Mouse (Mus musculus) induced T-regulatory cell, adult 2 months (primary cell): ENCODE measurements around the gene Camk2g.

Experiments used
- DNase-seq: peaks from one replicate; pipeline ENCODE4 v3.0.0-alpha.2; 2012; ENCODE audit warnings: low read depth

Gene Camk2g

DNA sequence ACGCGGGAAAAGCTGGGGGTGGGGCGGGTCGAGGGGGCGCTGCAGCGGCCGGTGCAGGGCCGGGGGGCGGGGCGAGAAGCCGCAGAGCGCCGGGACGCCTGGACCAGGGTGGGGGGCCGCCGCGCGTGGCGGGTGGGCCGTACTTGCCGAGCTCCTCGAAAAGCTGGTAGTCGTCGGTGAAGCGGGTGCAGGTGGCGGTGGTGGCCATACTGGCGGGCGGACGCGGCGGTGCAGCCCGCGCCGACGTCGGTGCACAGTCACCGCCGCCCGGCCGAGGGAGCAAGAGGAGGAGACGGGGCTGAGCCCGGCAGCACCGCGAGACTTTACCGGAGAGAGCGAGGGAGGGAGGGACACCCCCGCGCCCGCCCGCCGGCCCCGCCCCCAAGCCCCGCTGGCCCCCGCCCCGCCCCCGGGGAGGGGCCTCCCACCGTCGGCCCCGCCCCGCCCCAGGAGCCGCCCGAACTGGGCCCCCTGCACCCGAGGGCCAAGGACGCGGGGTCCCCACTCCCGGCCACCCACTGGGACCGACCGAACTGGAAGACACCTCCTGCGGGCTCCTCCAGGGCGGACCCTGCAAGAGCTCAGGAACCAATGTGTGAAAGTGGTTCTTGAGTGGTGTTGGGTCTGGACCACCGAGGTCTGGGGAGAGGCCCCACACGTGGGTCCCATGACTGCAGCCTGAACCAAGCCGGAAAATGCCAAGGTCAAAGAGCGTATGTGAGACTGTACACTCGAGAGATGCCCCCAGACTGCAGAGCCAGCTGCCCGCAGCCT, at the start of gene Camk2g:
Gene Camk2g (minus strand): TSS at position 331 of the 774 bp plus-strand sequence.
- peak; percentile 90 for DNase-seq

DNA sequence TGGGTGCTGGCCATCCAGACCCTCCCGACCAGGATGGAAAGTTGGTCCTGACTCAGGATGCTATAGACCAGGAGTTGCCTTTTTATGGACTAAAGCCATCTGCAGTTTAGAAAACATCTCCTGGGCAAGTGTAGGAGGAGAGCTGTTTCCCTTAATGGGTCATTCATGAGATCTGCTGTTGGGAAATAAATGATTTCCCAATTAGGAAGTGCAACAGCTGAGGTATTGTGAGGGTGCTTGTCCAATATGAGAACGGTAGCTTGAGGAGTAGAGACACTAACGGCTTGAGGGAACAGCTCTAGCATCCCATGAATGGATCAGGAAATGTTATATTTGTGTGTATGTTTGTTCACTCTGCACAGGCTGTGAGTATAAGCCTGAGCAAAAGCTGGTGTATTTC, 48.7 kb upstream of the Camk2g start:
- DNase-seq = no peak

DNA sequence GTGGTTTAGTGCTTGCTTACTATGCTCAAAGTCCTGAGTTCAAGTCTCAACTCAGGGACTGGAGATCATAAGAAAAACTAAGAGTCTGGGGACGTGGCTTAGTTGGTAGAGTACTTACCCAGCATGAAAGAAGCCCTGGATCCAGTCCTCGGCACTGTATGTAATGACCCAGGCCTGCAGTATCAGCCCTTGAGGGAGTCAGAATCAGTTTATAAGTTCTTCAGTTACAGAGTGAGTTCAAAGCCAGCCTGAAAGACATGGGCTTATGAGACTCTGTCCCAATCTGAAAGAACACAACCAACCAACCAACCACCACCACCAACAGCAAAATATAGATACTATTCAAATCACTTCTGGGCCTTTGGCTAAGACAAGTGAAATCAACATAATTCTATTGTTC, 47.6 kb upstream of the Camk2g start:
- DNase-seq = no peak

DNA sequence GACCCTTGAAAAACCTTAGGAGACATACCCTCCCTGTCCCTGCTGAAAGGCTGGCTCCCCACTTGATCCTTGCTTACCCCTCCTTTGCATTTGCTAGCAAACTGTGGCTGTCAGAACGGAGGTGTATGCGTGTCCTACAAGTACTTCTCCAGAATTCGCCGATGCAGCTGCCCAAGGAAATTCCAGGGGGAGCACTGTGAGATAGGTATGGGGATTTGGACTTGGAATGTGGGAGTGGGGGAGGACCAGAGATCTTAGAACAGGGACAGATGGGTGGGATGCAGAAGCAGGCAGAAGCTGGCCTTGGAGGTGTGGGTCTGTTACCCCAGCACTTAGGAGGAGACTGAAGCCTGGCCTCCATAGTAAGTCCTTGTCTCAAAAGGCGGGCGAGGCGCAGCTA, 43.8 kb upstream of the Camk2g start:
- no peak for DNase-seq

DNA sequence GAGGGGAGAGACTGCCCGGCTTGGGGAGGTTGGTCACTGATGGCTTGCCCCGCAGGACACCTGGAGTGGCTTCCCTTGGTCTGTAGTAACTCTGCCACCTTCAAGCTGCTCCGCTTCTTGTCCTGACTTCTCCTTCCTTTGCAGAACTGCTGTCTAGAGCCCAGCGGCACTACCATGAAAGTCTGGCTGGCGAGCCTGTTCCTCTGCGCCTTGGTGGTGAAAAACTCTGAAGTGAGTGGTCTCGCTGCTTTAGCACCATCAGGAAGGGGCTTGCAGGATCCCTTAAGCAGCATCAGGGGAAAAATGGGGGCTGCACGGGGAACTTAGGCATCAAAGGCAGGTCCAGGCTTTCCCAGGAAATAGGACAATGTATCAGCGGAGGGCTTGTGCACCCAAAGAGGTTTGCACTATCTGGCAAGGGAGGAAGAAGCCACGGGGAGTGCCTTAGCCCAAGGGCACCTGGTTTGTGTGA, 43.1 kb upstream of the Camk2g start:
- peak; percentile 21 for DNase-seq

DNA sequence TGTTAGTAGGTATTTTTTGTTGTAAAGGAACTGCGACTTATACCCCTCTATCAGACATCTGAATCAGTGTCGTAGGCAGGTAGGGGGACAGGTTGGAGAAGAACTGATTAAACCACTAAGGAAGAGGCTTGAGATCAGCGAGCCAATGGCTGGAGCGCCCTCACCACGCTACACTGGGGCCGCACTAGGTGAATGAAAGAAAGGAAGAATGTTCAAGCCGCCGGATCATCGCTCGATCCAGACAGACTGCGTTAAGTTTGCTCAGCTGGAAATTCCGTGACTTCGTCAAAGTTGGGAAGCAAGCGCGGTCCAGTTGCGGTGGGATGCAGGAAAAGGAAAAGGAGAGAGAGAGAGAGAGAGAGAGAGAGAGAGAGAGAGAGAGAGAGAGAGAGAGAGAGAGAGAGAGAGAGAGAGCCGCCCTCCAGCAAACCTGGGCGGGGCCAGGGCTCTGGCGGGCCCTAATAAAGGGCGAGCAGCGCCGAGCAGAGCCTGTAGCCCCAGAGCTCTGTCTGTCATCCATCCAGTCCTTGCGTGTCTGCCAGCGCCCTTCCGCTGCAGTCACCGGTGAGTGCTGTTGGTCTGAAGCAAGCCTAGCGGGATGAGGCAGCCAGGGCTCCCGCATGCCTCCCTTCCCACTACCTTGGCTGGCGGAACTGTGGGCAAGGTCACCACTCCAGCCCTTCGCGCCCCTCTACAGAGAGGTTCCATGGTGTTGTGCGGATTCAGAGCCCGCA, 42.5 kb upstream of the Camk2g start, which contains the start of gene Plau:
Gene Plau (plus strand): TSS at position 490 of the 734 bp plus-strand sequence.
- DNase-seq = peak; percentile 74

DNA sequence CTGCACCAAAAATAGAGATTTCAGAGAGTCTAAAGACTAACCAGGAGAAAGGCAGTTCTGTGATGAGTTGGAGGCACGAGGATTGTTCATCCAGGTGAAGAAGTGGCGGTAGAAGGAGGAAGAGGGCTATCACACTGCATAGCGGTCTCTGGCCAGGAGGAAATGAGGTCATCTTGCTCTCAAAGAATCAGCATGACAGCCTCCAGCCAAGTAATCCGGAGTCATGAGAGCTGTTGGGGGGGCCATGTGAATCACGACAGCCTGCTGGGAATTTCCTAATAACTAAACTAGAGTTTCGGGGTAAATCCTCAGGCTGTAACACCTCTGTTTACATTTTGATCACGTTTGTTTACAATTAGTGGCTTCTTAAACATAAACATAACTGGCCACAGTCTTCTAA, 40.2 kb upstream of the Camk2g start:
- no peak for DNase-seq

DNA sequence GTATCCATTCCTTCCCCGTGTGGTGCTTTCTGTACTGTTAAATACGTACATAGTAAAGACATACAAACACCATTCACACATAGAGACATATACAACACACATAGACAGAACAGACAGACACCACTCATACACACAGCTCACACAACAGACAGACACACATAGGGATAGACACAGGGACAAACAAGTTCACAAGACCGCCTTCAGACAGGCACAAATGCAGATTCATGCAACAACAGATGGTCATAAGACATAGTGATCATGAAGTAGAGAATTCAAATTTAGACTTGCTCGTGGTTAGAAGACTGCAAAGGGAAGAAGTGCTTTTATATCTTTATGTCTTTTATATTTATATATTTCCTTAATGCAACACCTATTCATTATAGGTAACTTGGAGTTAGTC, 39.6 kb upstream of the Camk2g start:
- DNase-seq = no peak

DNA sequence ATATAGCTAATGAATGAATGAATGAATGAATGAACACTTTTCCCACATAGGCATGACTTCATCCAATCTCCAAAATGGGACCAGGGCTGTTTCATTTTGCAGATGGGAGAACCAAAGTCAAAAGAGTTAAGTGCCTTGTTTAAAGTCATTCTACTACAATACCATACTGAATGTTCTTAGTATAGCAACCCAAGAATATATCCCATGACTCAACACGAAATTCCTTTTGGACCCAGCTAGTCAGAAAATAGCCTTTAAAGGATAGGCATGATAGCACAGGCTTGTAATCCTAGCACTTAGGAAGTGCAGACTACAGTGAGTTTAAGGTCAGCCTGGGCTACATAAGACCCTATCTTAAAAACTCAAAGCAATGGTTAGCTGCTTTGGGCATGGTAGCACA, 38.0 kb upstream of the Camk2g start:
- no peak for DNase-seq

DNA sequence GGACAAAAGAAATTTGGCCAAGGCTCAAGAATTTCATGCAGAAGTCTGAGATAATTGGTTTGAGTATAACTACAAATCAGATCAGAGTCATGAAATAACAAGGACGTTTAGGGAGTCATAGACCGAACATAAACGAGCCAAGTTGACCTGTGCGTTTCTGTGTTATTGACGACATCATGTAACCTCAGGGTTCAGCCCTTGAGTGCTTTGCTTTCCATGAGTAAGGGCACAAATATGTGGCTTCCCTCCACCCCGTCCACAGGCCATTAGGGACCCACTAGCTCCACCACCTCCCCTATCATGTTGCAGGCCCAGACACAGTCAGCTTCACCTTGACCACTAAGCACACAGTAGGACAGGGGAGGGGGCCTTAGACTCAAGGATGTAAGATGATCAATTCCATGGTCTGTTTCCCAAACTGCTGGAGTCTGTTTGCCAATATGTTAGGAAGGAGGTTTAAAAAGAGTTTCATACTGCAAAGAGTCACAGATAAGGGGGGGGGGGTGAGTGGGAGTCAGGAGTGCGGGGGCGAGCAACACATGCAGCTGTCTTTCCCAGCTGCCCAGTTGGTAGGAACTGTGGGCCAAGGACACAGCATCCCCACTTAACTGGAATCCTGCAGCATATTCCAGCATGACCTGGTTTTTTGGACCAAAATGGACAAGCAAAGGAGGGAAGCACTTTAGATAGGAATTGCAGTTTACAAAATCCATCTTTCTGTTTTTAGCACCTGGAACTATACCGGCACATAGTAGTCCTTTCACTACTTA, 37.4 kb upstream of the Camk2g start:
- DNase-seq = no peak

DNA sequence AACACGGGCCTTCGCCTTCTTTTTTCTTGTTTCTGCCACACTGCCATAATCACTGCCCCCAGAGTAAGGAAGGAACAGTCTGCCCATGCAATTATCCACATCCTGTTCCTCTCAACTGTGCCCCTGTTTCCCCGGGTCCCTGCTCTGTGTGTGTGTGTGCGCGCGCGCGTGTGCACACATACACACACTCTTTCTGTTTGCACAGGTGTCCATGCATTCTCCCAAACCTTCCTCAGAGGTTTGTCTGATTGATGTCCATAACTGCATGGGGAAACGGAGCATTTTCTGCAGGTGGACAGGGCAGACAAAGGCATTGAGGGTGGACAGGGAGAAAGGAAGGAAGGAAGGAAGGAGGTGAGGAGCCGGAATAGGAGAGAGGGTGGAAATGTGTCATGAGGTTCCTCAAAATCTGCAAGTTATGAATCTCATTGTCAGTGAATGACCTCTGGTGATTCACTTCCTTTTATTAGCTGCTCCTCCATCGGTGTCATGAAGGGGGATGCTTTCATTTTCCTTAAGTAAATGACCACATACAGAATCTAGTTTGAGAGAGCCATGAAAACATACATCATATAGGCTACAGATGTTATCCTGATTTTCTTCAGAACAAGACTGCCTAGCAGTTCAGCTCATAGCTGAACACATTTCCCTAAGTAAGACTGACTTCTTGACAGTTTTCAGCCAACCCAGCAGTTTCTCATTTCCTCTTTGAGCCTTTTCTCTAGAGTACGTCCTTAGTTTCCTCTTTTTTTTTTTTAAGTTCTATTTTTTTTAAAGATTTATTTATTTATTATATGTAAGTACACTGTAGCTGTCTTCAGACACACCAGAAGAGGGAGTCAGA, 35.9 kb upstream of the Camk2g start:
- DNase-seq = no peak

DNA sequence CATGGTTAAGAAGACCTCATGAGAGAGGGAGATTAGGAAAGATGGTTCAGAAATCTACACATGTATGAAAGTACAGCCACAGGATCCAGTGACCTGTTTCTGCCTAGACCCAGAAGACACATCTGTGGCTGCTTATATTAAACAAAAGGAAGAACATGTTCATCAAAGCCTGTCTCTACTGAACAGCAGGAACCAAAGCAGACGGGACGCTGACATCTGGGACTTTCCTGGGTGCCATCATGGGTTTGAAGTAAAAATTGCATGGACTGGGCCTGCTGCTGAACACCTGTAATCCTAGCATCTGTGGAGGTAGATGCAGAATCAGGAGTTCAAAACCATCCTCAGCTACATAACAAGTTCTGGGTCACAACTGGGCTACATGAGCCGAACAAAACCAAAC, 34.6 kb upstream of the Camk2g start:
- no peak for DNase-seq

DNA sequence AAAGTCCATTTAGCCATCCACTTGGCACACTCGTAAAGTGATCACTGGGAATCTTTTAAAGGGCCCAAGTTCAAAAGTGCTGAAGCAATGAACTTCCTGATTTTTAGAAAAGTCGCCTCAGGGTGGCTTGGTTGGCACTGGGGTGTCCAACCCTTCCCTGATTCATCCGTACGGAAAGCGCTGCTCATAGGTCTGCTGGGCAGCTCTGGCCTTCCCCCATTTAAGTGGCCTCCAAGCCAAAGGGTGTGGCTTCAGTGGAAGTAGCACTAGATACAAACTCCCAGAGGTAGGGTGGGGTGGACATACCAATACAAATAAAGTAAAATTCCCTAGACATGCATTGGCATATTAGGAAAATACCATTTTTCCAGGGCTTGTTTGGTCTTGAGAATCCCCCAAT, 33.6 kb upstream of the Camk2g start:
- no peak for DNase-seq

DNA sequence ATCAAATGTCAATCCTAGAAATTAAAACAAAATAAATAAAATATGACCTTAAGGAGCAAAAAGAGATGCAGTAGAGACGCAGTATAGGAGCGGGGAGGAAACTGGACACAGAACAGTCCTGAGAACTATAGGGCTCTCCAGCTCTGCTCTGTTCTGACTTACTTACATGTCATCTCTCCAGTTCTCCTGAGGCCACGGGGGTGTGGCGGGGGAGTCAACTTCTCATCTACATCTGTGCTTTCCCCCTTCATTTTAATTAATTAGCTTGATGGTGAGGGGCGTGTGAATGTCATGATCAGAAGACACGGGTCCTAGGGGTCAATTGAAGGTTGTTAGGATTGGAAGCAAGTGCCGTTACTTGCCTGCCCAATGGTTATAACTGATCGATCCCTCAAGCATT, 33.2 kb upstream of the Camk2g start:
- DNase-seq = no peak

DNA sequence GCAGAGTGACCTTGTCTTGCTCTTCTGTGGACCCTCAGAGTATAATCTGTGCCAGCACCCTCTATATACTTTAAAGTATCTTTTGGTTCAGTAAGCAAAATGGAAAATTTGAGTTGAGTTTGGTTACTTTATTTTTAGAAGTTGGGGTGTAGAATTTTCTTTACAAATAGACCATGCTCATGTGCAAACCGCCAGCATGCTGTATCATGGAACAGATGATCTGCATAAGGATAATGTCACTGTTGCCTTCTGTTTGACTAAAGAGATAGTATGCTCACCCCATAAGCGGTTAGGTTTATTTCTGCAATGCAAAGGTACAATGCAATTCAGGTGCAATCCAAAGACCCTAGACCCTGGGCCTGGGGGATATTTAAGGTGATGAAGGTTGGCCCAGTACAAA, 31.6 kb upstream of the Camk2g start:
- no peak for DNase-seq

DNA sequence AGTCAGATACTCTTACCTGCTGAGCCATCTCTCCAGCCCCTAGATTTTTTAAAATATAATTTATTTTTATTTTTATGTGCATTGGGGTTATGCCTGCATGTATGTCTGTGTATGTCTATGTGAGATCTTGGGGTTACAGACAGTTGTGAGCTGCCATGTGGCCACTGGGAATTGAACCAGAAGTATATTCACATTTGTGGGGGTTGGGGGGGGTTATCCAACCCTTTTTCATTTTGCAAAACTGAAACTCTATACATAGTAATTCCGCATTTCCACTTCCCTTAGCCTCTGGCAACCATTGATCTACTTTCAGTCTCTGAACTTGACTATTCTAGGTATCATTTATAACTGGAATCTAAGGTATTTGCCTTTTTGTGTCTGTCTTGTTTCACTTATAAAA, 30.6 kb upstream of the Camk2g start:
- no peak for DNase-seq

DNA sequence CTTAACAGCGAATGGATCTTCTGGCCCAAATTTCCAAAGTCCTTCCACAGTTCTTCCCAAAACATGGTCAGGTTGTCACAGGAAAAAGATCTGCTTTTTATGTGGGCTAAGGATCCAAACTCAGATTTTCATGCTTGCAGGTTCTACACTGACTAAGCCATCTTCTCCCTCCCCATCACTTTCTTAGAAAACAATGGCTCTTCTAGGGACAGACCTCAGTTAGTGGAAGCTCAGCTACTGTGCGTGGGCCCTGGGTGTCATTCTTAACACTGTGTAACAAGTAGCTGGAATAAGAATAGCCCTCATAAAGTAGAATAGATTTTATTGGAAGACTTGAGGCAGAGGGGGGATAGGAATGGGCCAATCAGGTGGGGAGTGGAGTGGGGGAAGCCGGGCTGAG, 21.6 kb upstream of the Camk2g start:
- no peak for DNase-seq

DNA sequence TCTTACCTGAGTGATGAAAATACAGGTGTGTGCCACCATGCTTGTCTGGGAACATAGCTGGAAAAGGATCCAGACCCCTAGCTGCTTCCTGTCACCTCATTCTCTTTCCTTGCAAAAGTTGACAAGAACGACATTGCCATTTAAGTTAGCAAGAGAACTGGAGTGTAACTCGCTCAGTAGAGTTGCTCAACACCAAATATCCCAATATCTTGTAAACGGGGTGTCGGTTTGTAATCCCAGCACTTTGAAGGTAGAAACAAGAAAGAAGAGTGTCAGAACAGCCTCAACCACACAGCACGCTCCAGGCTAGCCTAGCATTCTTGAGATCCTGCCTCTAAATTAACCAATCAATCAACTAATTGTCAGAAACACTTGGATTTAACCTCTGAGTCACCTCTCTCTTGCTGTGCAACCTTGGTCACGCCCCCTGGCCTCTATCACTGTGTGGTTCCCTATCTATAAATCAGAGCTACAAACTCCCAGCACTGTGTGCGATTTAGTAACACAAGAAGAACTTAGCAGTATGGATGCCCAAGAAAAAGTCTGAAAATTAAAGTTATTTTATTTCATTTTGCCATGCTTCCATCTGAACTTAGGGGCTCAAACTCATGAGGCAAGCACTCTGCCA, 18.0 kb upstream of the Camk2g start:
- DNase-seq = no peak

DNA sequence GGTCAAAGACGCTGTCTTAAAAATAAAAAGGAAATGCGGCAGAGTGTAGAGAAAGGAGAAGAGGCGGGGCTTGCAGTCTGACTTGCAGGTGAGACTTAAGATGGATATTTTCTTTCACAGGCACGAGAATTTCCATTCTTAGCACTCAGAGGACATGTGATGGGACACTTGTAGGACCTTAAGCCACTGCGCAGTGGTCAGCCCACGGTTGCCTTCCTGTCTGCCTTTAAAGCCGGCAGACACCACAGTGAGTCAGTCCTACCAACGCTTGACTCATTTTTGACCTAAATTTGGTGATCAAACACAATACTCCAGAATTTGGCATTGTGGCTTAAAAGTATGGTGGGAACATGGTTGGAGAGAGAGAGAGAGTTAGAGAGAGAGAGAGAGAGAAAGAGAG, 17.3 kb upstream of the Camk2g start:
- DNase-seq = no peak

DNA sequence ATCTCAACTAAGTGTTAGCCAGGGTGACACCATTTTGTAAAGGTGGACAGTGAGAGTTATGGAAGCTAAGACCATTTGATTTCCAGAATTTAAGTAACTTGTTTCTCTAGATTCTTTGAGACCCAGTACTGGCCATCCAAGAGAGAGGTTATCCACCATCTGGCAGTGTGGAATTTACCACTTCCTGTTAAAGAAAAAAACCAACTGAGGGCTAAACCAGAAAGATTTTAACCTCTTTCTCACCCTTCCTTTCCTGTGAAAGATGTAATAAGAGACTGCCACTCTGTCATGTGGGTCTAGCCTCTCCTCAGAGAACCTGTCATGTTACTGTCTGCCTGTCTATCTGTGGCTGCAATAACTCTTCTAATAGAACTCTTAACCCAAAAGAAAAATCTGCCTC, 15.9 kb upstream of the Camk2g start:
- no peak for DNase-seq

DNA sequence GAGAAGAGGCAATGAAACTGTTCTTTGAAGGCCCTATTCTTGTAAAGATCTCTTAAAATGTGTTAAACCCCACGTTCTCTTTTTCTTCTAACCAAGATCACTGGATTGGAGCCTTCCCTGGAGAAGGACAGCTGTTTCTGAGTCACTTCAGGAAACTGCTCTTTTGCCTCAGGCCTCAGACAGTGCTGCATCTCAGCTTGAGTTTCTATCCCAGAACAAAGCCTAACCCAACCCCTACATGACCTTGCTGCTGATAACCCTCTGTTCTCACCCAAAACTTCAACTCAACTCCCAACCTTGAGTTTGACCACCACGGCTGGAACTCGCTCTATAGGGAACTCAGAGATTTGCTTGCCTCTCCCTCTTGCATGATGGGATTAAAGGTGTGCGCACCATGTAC, 15.5 kb upstream of the Camk2g start:
- no peak for DNase-seq
